ENCODE assay signal across 8 mouse cellular contexts in genomic region chr10:80117736-80118135, GRCm38 (mm10). TPM values are rescaled to one million over a fixed set of nuclear protein-coding genes. Genes with fewer than 3 reads are reported as not detected.
DNase-seq lines count a peak whose midpoint lies in the region; ATAC-seq lines count a peak whose summit lies in the region.

No protein-coding gene starts in this region.

- peaks cover 49% of the 10 kb centered on the region for H3K36me3 ChIP-seq in kidney, embryonic 15.5 days
- peaks cover 30% of the 10 kb centered on the region for H3K36me3 ChIP-seq in hindbrain, embryonic 13.5 days
- H3K36me3 ChIP-seq in midbrain, embryonic 15.5 days (replicated peaks), result 0 out of 2 replicates have a peak, but pooled peaks cover 7% of the 10 kb centered on the region

- H3K4me2 ChIP-seq in kidney, embryonic 15.5 days, result peak overlapping the region; percentile 93
- peak overlapping the region; percentile 96 for H3K4me2 ChIP-seq in hindbrain, embryonic 13.5 days
- peak overlapping the region; percentile 92 for H3K4me2 ChIP-seq in midbrain, embryonic 15.5 days

- WGBS in kidney, embryonic 15.5 days, result 45% methylated on average over 1 of the region's 1 CpGs
- 57% methylated on average over 1 of the region's 1 CpGs for whole genome bisulfite sequencing in hindbrain, embryonic 13.5 days
- 73% methylated on average over 1 of the region's 1 CpGs for WGBS in midbrain, embryonic 15.5 days

- peak overlapping the region; percentile 74 for H3K4me3 ChIP-seq in kidney, embryonic 15.5 days (replicated peaks)
- peak overlapping the region; percentile 91 for H3K4me3 ChIP-seq in hindbrain, embryonic 13.5 days
- H3K4me3 ChIP-seq in midbrain, embryonic 15.5 days, result peak overlapping the region; percentile 86

- DNase-seq in kidney, adult 18-20 months, result no peak
- peak; percentile 63 to 73 for DNase-seq in cerebellum, postnatal 25 days
- DNase-seq in layer of hippocampus, postnatal 36 days, result no peak
- DNase-seq in right cerebral cortex, postnatal 36 days (ENCODE audit: low spot score in 2 of 2), result no peak

- no peaks in the 10 kb centered on the region for H3K9me3 ChIP-seq in kidney, embryonic 15.5 days (replicated peaks)
- H3K9me3 ChIP-seq in hindbrain, embryonic 13.5 days, result no peaks in the 10 kb centered on the region
- no peaks in the 10 kb centered on the region for H3K9me3 ChIP-seq in midbrain, embryonic 15.5 days

- ATAC-seq in kidney, embryonic 15.5 days (replicated peaks; ENCODE audit: low FRiP score), result no peak
- no peak for ATAC-seq in hindbrain, embryonic 13.5 days (ENCODE audit: low FRiP score)
- no peak for ATAC-seq in midbrain, embryonic 15.5 days (replicated peaks)
- ATAC-seq in monocyte, adult 5-6 weeks (replicated peaks; ENCODE audit: insufficient number of reproducible peaks, low FRiP score, low TSS enrichment, poor library complexity, severe bottlenecking), result no peak

- 0 out of 2 replicates have a peak overlapping the region, but pooled peaks have one; percentile 48 for H3K27ac ChIP-seq in kidney, embryonic 15.5 days
- peak overlapping the region; percentile 64 for H3K27ac ChIP-seq in hindbrain, embryonic 13.5 days
- H3K27ac ChIP-seq in midbrain, embryonic 15.5 days, result no peak overlapping the region; the same call in 1 of the 2 replicates

- H3K9ac ChIP-seq in kidney, embryonic 15.5 days, result peak overlapping the region; percentile 92
- peak overlapping the region; percentile 93 for H3K9ac ChIP-seq in hindbrain, embryonic 13.5 days
- H3K9ac ChIP-seq in midbrain, embryonic 15.5 days, result peak overlapping the region; percentile 33

- peaks cover 46% of the 10 kb centered on the region for H3K4me1 ChIP-seq in kidney, embryonic 15.5 days
- peaks cover 45% of the 10 kb centered on the region for H3K4me1 ChIP-seq in hindbrain, embryonic 13.5 days (replicated peaks)
- peaks cover 43% of the 10 kb centered on the region for H3K4me1 ChIP-seq in midbrain, embryonic 15.5 days

- H3K27me3 ChIP-seq in kidney, embryonic 15.5 days, result no peaks in the 10 kb centered on the region
- H3K27me3 ChIP-seq in hindbrain, embryonic 13.5 days, result no peaks in the 10 kb centered on the region
- no peaks in the 10 kb centered on the region for H3K27me3 ChIP-seq in midbrain, embryonic 15.5 days (replicated peaks)

RNA-seq across cellular contexts. Expression of gene Stk11, which starts 2.1 kb away (rescaled TPM):
- polyA plus RNA-seq in kidney, embryonic 15.5 days (2015; fragmentation: Nextera tagmentation; extraction: Ambion mirVana), result 15.0 and 22.4 TPM in 2 replicates
- polyA plus RNA-seq in hindbrain, embryonic 13.5 days (2015; fragmentation: Nextera tagmentation; extraction: Ambion mirVana), result 16.3 and 18.2 TPM in 2 replicates
- 19.6 and 20.5 TPM in 2 replicates for polyA plus RNA-seq in midbrain, embryonic 15.5 days (2015; fragmentation: Nextera tagmentation; extraction: Ambion mirVana)
- total RNA-seq in layer of hippocampus, postnatal 36 days (2021), result 10 to 100 TPM; 93.3 to 95.9 TPM
- 155 to 177 TPM (median 155 TPM) in 3 replicates for total RNA-seq in monocyte, adult 5-6 weeks (2017)

RNA-seq across cellular contexts. Expression of gene Sbno2, which starts 12.4 kb away (rescaled TPM):
- polyA plus RNA-seq in kidney, embryonic 15.5 days (2015; fragmentation: Nextera tagmentation; extraction: Ambion mirVana), result 14.4 and 16.2 TPM in 2 replicates
- polyA plus RNA-seq in hindbrain, embryonic 13.5 days (2015; fragmentation: Nextera tagmentation; extraction: Ambion mirVana), result 13.6 and 14.4 TPM in 2 replicates
- 13.8 and 16.8 TPM in 2 replicates for polyA plus RNA-seq in midbrain, embryonic 15.5 days (2015; fragmentation: Nextera tagmentation; extraction: Ambion mirVana)
- 10 to 100 TPM; 17.2 to 20.7 TPM for total RNA-seq in layer of hippocampus, postnatal 36 days (2021)
- total RNA-seq in monocyte, adult 5-6 weeks (2017), result 50.6 to 75.0 TPM (median 51.9 TPM) in 3 replicates

RNA-seq across cellular contexts. Expression of gene Atp5d, which starts 20.7 kb away (rescaled TPM):
- 594 and 612 TPM in 2 replicates for polyA plus RNA-seq in kidney, embryonic 15.5 days (2015; fragmentation: Nextera tagmentation; extraction: Ambion mirVana)
- polyA plus RNA-seq in hindbrain, embryonic 13.5 days (2015; fragmentation: Nextera tagmentation; extraction: Ambion mirVana), result 434 and 449 TPM in 2 replicates
- 444 and 468 TPM in 2 replicates for polyA plus RNA-seq in midbrain, embryonic 15.5 days (2015; fragmentation: Nextera tagmentation; extraction: Ambion mirVana)
- total RNA-seq in layer of hippocampus, postnatal 36 days (2021), result 100 to 1,000 TPM; 324 to 369 TPM
- total RNA-seq in monocyte, adult 5-6 weeks (2017), result 26.1 to 49.8 TPM (median 29.5 TPM) in 3 replicates

RNA-seq across cellular contexts. Expression of gene Cbarp, which starts 22.9 kb away (rescaled TPM):
- 5.7 and 6.1 TPM in 2 replicates for polyA plus RNA-seq in kidney, embryonic 15.5 days (2015; fragmentation: Nextera tagmentation; extraction: Ambion mirVana)
- 57.4 and 59.2 TPM in 2 replicates for polyA plus RNA-seq in hindbrain, embryonic 13.5 days (2015; fragmentation: Nextera tagmentation; extraction: Ambion mirVana)
- polyA plus RNA-seq in midbrain, embryonic 15.5 days (2015; fragmentation: Nextera tagmentation; extraction: Ambion mirVana), result 65.7 and 66.9 TPM in 2 replicates
- 100 to 1,000 TPM; 336 to 379 TPM for total RNA-seq in layer of hippocampus, postnatal 36 days (2021)
- total RNA-seq in monocyte, adult 5-6 weeks (2017), result 0.29 to 5.8 TPM (median 4.1 TPM) in 3 replicates

RNA-seq across cellular contexts. Expression of gene Midn, which starts 30.3 kb away (rescaled TPM):
- 18.8 and 19.5 TPM in 2 replicates for polyA plus RNA-seq in kidney, embryonic 15.5 days (2015; fragmentation: Nextera tagmentation; extraction: Ambion mirVana)
- polyA plus RNA-seq in hindbrain, embryonic 13.5 days (2015; fragmentation: Nextera tagmentation; extraction: Ambion mirVana), result 32.4 and 34.7 TPM in 2 replicates
- 29.5 and 29.9 TPM in 2 replicates for polyA plus RNA-seq in midbrain, embryonic 15.5 days (2015; fragmentation: Nextera tagmentation; extraction: Ambion mirVana)
- 10 to 100 TPM; 58.9 to 62.6 TPM for total RNA-seq in layer of hippocampus, postnatal 36 days (2021)
- total RNA-seq in monocyte, adult 5-6 weeks (2017), result 27.3 to 65.5 TPM (median 29.9 TPM) in 3 replicates

Comparison
In these comparisons a context has a peak if more than half of its experiments do, and no peak if none do; other contexts are left out.
1. H3K9ac ChIP-seq: peak in every context shown above with its lines; median percentile 93 in hindbrain, embryonic 13.5 days; 92 in kidney, embryonic 15.5 days; 33 in midbrain, embryonic 15.5 days.
2. DNase-seq: peak in cerebellum, postnatal 25 days (2 of 2); none in kidney, adult 18-20 months (single experiment), layer of hippocampus, postnatal 36 days (0 of 2) and right cerebral cortex, postnatal 36 days (0 of 2).
3. Peak in every context shown above with its lines, with median percentiles within 50 percentile points of each other: H3K4me2 ChIP-seq and H3K4me3 ChIP-seq.